Mouse (Mus musculus) neural tube, embryonic 10.5 days (tissue): ENCODE data around the gene Rad51b.

Experiments used
- DNase-seq: peaks from one replicate; pipeline ENCODE4 v3.0.0-alpha.2; 2017; ENCODE audit warnings: low spot score; ENCODE audit errors: extremely low spot score

The Rad51b gene

DNA sequence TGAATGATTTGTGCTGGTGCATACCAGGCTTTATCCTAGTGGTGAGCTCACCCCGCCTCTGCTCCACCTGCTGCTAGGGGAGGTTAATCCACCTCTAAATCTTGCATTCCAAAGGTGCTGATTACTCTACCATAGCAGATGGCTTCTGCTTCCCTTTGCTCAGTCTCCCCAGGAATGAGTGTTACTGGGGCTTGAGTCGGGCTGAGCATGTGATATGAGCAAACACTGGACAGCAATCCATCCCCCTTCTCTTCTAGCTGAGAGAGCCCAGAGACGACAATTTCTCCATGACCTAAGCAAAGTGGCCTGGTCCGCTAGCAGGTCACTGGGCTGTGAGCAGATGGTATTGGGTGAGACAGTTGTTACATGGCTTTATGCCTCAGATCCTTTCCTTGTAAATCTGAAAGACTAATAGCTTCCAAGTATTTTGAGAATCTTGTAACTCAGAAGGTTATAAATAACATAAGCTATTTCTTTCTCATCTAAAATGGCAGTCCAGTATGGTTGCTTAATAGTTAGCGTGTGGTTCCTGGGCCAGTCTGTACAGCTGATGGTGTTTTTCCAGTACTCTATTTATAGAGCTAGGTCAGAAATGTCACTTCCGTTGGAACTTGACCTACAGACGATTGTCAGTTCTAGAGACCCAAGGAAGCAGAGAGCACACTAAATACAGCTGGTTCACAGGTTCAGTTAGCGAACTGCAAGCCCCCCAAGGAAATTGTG lies 462.3 kb downstream of the Rad51b start:
- DNase-seq = no peak

DNA sequence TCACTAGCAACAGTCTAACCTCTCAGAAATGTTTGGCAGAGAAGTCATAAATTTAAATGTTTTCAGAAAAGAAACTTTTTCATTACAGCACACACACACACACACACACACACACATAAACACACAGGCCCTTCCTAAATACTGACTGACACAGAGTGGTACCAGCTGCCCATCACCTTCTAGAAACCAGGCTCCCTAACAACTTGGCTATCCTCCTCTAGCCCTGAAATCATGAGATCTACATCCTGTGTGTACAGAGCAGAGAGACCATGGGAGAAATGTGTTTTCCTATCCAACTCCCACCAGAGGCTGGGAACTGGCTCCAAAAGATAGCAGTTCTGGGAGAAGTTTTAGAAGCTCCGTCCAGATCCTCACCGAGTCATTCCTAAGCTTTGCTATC lies 464.1 kb downstream of the Rad51b start:
- DNase-seq = no peak

DNA sequence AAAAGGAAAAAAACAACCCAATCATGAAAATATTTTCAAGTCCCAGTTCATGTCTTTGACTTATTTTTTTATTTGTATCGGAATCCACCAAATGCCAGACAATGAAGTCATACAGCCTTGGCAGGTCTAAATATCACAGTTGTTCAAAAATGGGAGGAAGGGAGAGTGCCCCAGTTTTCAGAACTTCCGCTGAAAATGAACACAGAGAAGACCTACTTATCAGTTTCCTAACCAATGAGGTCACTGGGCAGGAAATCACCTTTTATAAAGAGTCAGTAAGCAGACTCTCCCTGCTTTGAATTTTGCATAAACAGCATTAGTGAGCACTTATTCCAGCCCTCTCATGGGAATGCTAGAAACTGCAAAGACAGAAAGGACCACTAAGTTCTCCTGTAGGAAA lies 465.0 kb downstream of the Rad51b start:
- no peak for DNase-seq

DNA sequence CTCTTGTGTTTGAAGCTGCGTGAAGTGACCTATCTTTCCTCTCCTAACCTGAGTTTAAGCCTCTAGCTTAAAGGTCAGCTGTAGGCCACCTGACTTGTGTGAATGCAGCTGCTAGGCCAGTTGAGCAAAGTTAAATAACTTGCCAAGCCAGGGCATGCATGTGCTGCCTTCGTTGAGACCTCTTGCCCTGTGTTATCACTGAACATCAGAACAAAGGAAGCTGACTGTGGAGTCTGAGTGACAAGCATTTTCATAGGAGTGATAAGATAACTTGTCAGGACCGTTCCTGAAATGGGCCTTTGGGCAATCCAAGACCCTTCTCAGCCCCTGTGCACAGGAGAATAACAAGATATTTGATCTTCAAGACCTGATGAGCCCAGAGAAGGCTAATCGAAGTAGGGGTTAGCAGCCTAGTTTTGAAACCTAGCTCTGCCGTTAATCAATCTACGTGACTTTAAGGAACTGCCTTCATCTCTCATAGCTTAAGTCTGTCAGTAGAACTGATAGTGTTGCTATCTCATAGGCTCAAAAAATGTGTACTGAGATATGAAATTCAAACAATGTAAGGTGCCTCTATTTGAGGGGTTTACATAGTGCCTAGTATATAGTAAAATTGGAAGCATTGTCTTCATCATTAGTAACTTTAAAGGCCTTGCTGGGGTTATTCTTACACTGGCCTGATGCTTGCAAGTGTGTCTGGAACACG lies 465.6 kb downstream of the Rad51b start:
- DNase-seq = no peak

DNA sequence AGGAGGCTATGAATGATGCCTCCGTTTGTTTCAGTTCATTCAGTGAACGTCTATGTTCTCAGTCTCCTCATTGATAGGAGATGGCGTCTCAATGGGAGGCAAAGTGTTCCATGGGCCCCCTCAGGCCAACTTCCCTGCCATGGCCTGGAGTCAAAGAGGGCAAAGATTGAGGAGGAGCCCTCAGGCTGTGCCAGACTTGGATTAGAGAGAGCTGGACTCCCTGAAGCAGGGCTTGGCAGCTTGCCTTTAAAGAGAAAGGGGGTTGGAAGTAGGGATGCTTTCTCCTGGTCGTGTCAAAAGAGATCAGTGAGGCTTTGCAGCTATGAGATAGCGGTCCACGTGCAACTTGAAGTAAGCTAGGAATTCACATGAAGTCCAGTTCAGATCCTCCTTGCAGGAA lies 469.0 kb downstream of the Rad51b start:
- DNase-seq = no peak

DNA sequence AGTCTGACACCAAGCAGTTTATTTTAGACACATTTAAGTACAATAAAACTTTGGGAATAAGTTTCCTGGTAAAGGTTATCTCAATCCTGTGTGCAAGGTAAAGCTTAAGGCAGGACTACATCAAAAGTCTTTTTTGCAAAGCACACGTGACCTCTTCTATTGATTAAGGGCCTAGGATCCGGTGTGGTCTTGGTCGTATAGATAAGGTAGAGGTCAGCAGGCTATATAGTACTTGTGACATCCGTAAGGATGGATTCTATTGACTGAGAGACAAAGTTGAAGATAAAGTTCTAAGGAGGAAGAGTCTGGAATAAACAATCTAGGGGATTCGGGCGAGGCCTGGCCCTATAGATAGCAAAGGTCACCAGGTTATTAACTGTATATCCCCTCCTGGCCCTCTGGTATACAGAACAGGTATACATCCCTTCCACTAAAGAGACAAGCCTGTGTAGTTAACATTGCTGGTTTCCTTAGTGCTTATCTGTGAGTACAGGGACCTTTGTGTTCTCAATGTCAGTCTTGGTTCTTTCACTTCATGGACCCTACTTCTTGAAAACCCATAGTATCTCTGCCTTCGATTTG lies 471.8 kb downstream of the Rad51b start:
- no peak for DNase-seq

DNA sequence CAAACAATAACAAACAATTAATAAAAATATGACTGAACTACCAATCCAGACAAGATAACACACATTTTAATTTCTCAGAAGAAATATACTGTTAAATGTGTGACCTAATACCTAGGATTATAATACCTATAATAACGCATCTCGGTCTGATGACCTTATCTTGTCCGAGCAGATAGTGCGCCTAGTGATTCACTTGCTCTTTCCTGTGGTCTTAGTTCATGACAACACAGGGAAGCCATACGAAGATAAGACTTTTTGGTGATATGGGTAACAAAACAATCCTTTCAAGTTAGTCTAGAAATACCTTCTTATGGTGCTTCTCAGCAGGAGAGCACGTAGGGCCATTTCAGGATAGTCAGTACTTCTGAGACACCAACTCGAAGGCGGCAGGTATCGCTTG lies 472.7 kb downstream of the Rad51b start:
- no peak for DNase-seq

DNA sequence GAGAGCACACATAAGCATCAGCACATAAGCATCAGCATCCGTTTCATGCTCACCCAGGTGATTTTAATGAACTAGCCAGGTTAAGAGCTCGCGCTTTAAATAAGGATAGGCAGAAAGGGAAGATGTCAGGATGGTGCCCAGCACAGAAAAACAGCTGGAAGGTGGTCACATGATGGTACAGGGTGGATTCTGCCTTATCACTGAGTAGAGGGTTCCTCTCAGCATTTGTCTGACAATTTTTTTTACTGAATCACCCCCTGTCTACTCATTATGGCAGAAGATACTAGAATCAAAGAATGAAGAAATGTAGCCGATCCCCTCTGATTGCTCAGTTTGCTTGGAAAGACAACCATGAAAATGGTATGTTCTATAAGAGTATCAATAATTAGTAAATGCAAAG lies 474.1 kb downstream of the Rad51b start:
- DNase-seq = no peak

DNA sequence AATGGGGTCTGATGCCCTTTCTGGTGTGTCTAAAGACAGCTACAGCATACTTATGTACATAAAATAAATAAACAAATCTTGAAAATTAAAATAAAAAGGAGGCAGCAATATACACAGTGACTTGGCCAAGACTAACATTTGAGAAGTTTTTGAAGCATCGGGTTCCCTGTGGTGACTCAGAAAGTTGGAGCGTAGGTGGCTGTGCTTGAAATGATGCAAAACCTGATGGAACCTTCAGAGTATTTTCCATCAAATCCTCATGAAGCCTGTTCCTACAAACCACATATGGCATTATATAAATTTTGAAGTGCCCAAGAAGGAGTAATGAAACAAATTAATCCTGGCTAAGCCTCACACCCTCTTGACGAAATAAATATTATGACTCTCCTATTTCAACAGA lies 474.7 kb downstream of the Rad51b start:
- no peak for DNase-seq

DNA sequence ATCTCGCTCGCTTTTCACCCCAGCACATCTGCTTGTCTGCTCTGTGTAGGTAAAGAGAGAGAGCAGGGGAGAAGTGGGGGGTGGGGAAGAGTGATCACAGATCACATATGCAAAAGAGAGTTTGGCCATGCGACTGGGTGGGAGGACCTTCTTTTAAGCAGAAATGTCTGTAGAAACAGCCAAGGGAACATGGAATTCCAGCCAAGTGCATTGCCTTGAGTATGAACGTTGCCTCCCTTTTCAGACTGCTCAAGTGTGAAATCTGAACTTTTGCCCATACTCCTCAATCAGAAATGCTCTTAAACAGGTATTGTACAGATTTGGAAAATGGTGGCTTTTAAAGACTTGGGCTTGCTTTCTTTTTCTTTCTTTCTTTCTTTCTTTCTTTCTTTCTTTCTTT lies 476.2 kb downstream of the Rad51b start:
- DNase-seq = no peak

DNA sequence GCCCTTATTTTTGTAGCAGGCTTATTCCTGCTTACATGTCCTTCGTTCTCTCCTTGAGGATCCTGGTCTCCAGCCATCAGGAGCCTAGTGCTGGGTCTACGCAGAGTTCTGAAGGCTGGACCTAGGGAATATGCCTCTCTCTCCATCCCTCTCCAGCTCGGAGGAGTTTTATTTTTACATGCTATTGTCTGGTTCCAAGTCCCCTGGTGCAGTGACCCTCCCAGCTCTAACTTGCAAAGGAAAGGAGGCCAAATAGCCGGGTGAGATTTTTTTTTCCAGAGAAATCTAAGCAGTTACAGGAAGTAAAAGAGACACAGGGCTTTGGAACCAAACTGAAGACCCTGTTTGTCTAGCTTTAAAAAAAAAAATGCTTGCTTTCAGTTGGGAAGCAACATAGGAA lies 477.5 kb downstream of the Rad51b start:
- no peak for DNase-seq

DNA sequence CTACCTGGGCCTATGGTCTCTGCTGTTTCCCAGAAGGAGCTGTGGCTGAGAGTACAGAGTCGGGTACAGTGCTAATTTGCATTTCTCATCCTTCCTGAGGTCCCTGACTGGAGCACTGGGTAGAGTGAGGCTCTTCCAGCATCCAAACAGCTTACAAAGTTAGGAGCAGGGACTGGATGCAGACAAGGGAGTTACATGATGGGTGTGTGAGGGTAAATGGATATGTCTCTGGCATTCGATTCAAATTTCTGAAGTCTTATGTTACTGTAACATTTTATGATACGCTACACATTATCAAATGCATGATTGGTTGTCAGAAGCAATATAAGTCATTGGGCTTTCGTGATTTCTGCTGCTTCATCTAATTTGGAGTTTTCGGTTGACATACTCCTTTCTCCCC lies 479.7 kb downstream of the Rad51b start:
- no peak for DNase-seq

DNA sequence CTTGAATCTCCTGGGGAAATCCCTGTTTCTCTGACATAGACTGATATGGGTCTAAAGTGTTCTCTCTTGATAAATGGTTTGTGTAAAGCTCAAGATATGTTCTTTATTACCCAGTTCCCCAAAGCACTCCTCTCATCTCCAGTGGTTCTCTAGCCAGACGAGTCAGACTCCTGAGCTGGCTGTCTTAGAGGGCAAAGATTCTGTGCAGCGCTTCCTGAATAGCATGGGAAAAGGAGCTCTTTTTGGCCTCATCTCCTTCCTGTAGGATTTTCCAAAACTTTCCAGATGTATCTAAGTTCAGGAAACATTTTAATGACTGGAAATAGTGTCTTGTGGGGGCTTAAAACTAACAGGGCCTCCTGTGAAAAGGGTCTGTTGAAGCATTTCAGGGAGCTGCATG lies 483.7 kb downstream of the Rad51b start:
- DNase-seq = no peak

DNA sequence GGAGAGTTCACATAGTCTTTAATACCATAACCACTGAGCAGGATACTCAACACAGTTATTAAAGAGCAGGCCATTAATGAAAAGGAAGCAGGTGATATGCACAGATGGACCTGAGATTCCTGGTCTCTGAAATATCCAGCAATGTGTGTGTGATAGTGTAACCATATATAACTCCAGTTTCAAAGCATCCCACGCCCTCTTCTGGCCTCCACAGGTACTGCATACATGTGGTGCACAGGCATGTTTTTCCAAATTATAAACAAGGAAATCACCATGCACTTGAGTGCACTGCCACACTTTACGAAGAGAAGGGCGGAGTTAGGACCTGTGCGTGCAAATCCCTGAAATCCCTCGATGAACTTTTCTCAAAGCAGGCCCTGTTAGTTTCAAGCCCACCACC lies 484.7 kb downstream of the Rad51b start:
- no peak for DNase-seq

DNA sequence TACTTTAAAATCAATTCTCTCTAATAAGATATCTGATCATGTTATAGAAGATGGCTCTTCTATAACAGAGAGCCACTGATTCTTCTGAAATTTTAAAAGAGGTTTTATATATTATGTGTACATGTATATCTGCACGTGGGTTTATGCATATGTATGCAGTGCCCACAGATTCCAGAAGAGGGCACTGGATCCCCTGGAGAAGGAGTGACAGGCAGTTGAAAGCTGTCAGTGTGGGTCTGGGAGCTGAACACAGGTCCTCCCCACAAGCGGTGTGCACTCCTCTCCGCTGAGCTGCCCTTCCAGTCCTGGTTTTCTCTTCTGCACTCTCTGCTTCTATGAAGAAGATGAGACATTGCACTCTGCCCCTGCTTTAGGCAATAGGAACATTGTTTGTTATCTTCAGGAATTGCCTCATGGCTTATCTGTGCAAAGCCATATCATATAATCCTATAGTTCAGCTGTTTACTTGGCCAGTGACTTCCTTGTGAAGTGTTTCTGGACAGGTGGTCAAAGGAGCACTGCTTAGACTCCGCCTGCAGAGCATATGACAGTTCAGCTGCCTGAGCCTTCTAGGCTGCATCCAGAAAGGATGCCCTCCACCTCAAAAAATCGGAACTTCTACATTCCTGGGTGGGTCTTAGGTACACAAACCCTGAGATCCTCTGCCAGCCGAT lies 485.5 kb downstream of the Rad51b start:
- DNase-seq = no peak

DNA sequence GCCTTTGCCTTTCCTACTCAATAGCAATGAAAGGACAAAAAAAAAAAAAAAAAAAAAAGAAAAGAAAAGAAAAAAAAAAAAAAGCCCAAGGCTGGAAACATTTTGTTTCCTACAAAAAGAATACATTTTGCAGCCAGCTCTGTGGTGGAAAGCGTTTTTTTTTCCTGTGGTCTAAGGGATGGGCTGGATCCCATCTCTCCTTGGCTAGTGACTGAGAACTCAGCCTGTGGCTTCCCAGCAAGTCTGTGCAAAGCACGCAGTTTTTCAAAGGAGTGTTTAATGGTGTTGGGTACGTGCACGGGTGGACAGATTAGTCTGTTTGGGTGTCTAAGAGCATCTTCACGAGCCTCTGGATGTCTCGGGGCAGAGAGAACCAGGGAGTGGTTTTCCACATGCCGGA lies 487.1 kb downstream of the Rad51b start:
- no peak for DNase-seq

DNA sequence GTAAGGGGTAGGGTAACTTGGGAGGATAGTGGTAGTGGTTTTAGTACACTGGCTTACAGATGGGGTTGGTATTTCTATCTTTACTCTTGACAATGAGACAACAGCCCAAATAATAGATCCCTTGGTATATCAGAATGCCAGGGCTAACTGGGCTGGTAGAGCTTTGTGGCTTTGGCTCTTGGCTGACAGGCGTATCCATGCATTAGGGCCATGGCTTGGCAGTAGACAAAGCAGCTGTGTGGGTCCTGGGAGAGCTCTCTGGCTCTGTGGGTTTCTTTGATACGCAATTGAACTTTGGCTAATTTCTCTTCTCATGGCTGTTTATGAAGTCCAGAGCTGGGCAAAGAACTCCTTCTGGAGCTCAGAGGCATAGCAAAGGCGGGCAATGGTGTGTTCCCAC lies 488.6 kb downstream of the Rad51b start:
- DNase-seq = no peak

DNA sequence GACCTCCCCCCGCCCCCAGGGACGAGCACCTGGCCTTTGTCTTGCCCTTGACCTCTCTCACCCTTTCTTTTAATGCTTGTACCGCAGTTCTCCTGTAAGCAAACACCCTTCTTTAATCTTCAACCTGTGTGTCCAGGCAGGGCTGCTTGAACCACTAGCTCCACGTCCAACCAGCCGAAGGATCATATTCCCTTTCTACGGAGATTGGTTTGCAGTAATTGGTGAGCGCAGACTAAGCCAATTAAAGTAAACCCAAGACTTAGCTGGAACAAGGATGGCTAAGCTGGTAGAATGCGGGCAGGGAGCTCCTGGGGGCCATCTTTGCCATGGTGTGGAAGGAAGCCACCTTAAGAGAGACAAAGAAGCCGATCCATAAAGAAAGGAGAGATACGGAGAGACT lies 490.5 kb downstream of the Rad51b start:
- no peak for DNase-seq

DNA sequence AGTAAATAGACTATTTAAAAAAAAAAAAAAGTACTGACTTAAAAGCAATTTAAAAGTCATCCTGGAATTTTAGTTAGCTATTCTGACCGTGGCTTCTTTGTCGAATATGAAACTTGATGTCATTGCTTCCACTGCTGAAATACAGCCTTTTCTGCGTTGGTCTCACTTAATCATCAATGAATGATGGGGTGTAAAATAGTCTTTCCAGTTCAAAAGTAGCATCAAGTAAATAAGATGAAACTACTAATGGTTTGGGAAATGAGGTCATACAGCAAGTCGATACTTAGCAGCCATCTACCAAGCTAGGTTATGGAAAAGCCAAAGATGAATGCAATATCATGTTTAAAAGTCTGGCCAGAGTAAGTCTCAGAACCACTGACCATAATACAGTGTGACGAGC lies 491.3 kb downstream of the Rad51b start:
- no peak for DNase-seq

DNA sequence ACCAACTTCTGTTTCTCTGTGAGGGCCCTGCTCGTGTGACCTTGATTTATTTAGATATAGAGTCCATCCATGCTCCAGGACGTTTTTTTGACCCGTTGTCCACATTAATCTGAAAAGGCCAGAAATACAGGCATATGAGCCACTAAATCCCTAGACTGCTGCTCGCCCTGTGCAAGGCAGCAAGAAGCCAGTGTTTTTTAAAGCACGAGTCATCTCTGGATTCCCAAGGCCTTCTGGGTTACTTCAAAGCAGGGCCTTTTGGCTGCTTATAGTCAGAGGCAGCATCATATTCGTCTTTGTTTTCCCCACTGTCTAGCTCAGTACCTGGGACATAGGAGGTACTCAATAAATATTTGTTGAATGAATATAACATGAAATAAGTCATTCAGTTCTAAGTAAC lies 492.4 kb downstream of the Rad51b start:
- DNase-seq = no peak

DNA sequence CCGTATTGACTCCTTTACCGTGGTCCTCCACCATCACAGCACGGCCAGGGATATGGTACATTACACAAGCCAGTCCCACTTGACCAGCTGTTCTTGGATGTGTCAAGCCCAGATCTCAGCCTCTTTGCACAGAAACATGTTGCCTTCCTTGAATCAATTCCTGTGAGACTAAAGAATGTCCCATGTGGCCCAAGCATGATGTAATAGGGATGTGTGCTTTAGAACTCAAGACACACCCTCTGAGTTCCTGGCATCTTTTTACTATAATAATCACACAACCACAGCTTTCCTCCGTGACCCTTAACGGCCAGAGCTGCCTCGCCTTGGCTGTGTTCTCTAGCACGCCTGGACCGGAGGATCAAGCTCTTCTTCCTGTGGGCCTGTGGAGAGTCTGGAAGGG lies 496.3 kb downstream of the Rad51b start:
- no peak for DNase-seq

DNA sequence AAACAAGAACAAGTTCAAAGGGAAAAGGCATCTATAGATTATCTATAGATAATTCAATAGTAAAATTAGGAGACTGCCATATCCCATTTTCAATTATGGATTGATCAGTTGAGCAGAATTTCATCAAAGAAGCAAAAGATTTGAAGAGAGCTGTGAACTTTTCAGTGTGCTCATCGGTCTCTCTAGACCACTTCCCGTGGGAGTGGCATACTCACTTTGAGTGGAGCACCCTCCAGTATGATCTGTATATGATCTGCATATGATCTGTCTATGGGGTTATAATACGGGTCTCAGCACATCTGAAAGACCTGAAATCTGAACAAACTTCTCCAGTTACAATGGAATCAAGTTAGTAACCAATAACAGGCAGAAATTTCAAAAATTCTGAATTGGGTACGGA lies 497.7 kb downstream of the Rad51b start:
- no peak for DNase-seq
